8 mouse cellular contexts compared by ENCODE assay signal in genomic region chr7:34233909-34234609, GRCm38 (mm10). TPM values are rescaled to one million over a fixed set of nuclear protein-coding genes. Genes with fewer than 3 reads are reported as not detected.
A peak's percentile ranks its signal among the peaks of the same experiment; 100 is the strongest.
DNase-seq lines count a peak whose midpoint lies in the region; ATAC-seq and TF ChIP-seq lines count a peak whose summit lies in the region.

No protein-coding gene starts in this region.

- peaks cover 57% of the 10 kb centered on the region for H3K4me1 ChIP-seq in erythroblast, embryonic 14.5 days (ENCODE audit: control insufficient read depth)
- H3K4me1 ChIP-seq in heart, embryonic 11.5 days (ENCODE audit: control insufficient read depth, insufficient read depth, low read length), result peaks cover 16% of the 10 kb centered on the region
- peaks cover 23% of the 10 kb centered on the region for H3K4me1 ChIP-seq in kidney, embryonic 16.5 days (ENCODE audit: insufficient read depth, low read length)
- peaks cover 18% of the 10 kb centered on the region for H3K4me1 ChIP-seq in liver, adult 2 months (ENCODE audit: control insufficient read depth, insufficient read depth, low read length)

- H3K4me3 ChIP-seq in C2C12 (ENCODE audit: insufficient read depth, poor library complexity, severe bottlenecking) (peak overlapping the region; percentile 30), myocyte (peak overlapping the region; percentile 41)
- H3K4me3 ChIP-seq in erythroblast, embryonic 14.5 days (replicated peaks), result peak overlapping the region; percentile 76
- peak overlapping the region; percentile 57 for H3K4me3 ChIP-seq in heart, embryonic 11.5 days (ENCODE audit: low read depth, low read length)
- peak overlapping the region; percentile 54 for H3K4me3 ChIP-seq in kidney, embryonic 16.5 days (ENCODE audit: low read length)
- H3K4me3 ChIP-seq in liver, adult 2 months (ENCODE audit: insufficient read depth, low read depth, low read length), result peak overlapping the region; percentile 69

- H3K4me2 ChIP-seq in heart, embryonic 11.5 days, result peak overlapping the region; percentile 84
- H3K4me2 ChIP-seq in kidney, embryonic 16.5 days (replicated peaks; ENCODE audit: low read depth, low read length), result peak overlapping the region; percentile 61
- H3K4me2 ChIP-seq in myocyte (ENCODE audit: low read depth), result peak overlapping the region; percentile 99

- peak overlapping the region; percentile 73 for H3K9ac ChIP-seq in heart, embryonic 11.5 days (ENCODE audit: low read depth, low read length)
- H3K9ac ChIP-seq in kidney, embryonic 16.5 days (replicated peaks; ENCODE audit: low read length), result peak overlapping the region; percentile 74
- H3K9ac ChIP-seq in liver, adult 2 months (ENCODE audit: low read depth, low read length), result peak overlapping the region; percentile 83

- peak; percentile 44; the same call in 1 of the 2 replicates for TF ChIP-seq POLR2A in brain, embryonic 14.5 days (IDR thresholded peaks at IDR 0.05; ENCODE audit: borderline replicate concordance, extremely low read depth, insufficient read depth, insufficient read length, poor library complexity, severe bottlenecking)
- TF ChIP-seq POLR2A in liver, adult 2 months (IDR thresholded peaks at IDR 0.05; ENCODE audit: extremely low read depth, insufficient read depth, low read length), result peak; percentile 84; the same call in 1 of the 2 replicates
- peak; percentile 86 for TF ChIP-seq POLR2A in myocyte (IDR thresholded peaks at IDR 0.05; ENCODE audit: insufficient read length, low read depth)

- DNase-seq in brain, embryonic 14.5 days (ENCODE audit: low read depth), result peak; percentile 100
- DNase-seq in liver, adult 2 months (ENCODE audit: extremely low read depth, low read depth, low spot score), result peak; percentile 92
- peak; percentile 96 for DNase-seq in splenic B cell, adult 2 months (ENCODE audit: low read depth, low spot score)

- H3K79me3 ChIP-seq in C2C12 (ENCODE audit: low read depth), result peaks cover 5% of the 10 kb centered on the region

- H3K27me3 ChIP-seq in C2C12 (ENCODE audit: control insufficient read depth, insufficient read depth, insufficient read length), result no peaks in the 10 kb centered on the region
- no peaks in the 10 kb centered on the region for H3K27me3 ChIP-seq in erythroblast, embryonic 14.5 days (ENCODE audit: control insufficient read depth)
- H3K27me3 ChIP-seq in heart, embryonic 11.5 days (ENCODE audit: control insufficient read depth, insufficient read depth, low read length), result no peaks in the 10 kb centered on the region
- H3K27me3 ChIP-seq in kidney, embryonic 16.5 days (ENCODE audit: insufficient read depth, low read length), result no peaks in the 10 kb centered on the region
- H3K27me3 ChIP-seq in liver, adult 2 months (ENCODE audit: control insufficient read depth, insufficient read depth, low read length), result no peaks in the 10 kb centered on the region
- no peaks in the 10 kb centered on the region for H3K27me3 ChIP-seq in myocyte (ENCODE audit: control insufficient read depth, insufficient read depth, insufficient read length)
- no peaks in the 10 kb centered on the region for H3K27me3 ChIP-seq in splenic B cell, adult 2 months (ENCODE audit: control insufficient read depth, insufficient read depth, low read length, poor library complexity, severe bottlenecking)

- peak overlapping the region; percentile 96 for H3K27ac ChIP-seq in heart, embryonic 11.5 days (ENCODE audit: low read depth, low read length)
- H3K27ac ChIP-seq in kidney, embryonic 16.5 days (ENCODE audit: low read length), result peak overlapping the region; percentile 95
- H3K27ac ChIP-seq in liver, adult 2 months (replicated peaks; ENCODE audit: insufficient read depth, low read depth, low read length), result peak overlapping the region; percentile 93

- H3K36me3 ChIP-seq in C2C12 (ENCODE audit: control insufficient read depth, insufficient read depth), result peaks cover 22% of the 10 kb centered on the region
- peaks cover 31% of the 10 kb centered on the region for H3K36me3 ChIP-seq in erythroblast, embryonic 14.5 days (ENCODE audit: control insufficient read depth)
- H3K36me3 ChIP-seq in heart, embryonic 11.5 days (ENCODE audit: control insufficient read depth, insufficient read depth, low read length), result peaks cover 21% of the 10 kb centered on the region
- H3K36me3 ChIP-seq in kidney, embryonic 16.5 days (ENCODE audit: insufficient read depth, low read length), result peaks cover 25% of the 10 kb centered on the region
- H3K36me3 ChIP-seq in liver, adult 2 months (ENCODE audit: control insufficient read depth, insufficient read depth, low read length), result peaks cover 10% of the 10 kb centered on the region; the same call in 1 of the 2 replicates
- peaks cover 9% of the 10 kb centered on the region for H3K36me3 ChIP-seq in myocyte (ENCODE audit: control insufficient read depth, insufficient read depth)
- no peaks in the 10 kb centered on the region for H3K36me3 ChIP-seq in splenic B cell, adult 2 months (ENCODE audit: control insufficient read depth, insufficient read depth, low read length, poor library complexity, severe bottlenecking)

- H3K79me2 ChIP-seq in C2C12 (ENCODE audit: control insufficient read depth, insufficient read depth) (peaks cover 11% of the 10 kb centered on the region), myocyte (ENCODE audit: control insufficient read depth, insufficient read depth) (peaks cover 9% of the 10 kb centered on the region)
- H3K79me2 ChIP-seq in liver, adult 2 months (ENCODE audit: control insufficient read depth, insufficient read depth, low read length), result peaks cover 9% of the 10 kb centered on the region; the same call in 1 of the 2 replicates

- H3ac ChIP-seq in C2C12 (ENCODE audit: control insufficient read depth, insufficient read length, low read depth) (peak overlapping the region; percentile 54), myocyte (ENCODE audit: control insufficient read depth, insufficient read length) (peak overlapping the region; percentile 24)

- WGBS in heart, embryonic 11.5 days (ENCODE audit: insufficient replicate concordance), result under 1% methylated on average over 46 of the region's 46 CpGs
- WGBS in kidney, embryonic 16.5 days, result under 1% methylated on average over 46 of the region's 46 CpGs
- WGBS in liver, adult 2 months, result under 1% methylated on average over 46 of the region's 46 CpGs

- no peaks in the 10 kb centered on the region for H3K9me3 ChIP-seq in erythroblast, embryonic 14.5 days (ENCODE audit: control insufficient read depth, low read length)
- H3K9me3 ChIP-seq in heart, embryonic 11.5 days (replicated peaks; ENCODE audit: control insufficient read depth, low read length), result no peaks in the 10 kb centered on the region
- no peaks in the 10 kb centered on the region for H3K9me3 ChIP-seq in kidney, embryonic 16.5 days (ENCODE audit: low read length)

- TF ChIP-seq CTCF in C2C12 (IDR thresholded peaks at IDR 0.05; ENCODE audit: control insufficient read depth, insufficient read depth, insufficient read length), result no peak
- no peak for TF ChIP-seq CTCF in brain, embryonic 14.5 days (IDR thresholded peaks at IDR 0.05; ENCODE audit: borderline replicate concordance, extremely low read depth, insufficient read depth, insufficient read length)
- no peak for TF ChIP-seq CTCF in liver, adult 2 months (IDR thresholded peaks at IDR 0.05; ENCODE audit: low read depth, low read length)

- peak; percentile 86 for ATAC-seq in heart, embryonic 11.5 days (replicated peaks; ENCODE audit: insufficient number of reproducible peaks, low FRiP score, low TSS enrichment)
- peak; percentile 95 for ATAC-seq in kidney, embryonic 16.5 days (ENCODE audit: low FRiP score, low TSS enrichment)

TF ChIP-seq in C2C12, 6 proteins besides CTCF, POLR2A, EP300 and RAD21:
- TF ChIP-seq FOSL1 (IDR thresholded peaks at IDR 0.05; ENCODE audit: insufficient read depth, low read length, poor library complexity, severe bottlenecking) (no peak), MAX (IDR thresholded peaks at IDR 0.05) (peak; percentile 81)

TF ChIP-seq in myocyte, 11 proteins besides CTCF, POLR2A, EP300 and RAD21 (continues in another document):
- TF ChIP-seq TCF3 (IDR thresholded peaks at IDR 0.05; ENCODE audit: insufficient read length, low read depth) (peak; percentile 9), SRF (IDR thresholded peaks at IDR 0.05; ENCODE audit: control insufficient read depth, insufficient read length, low read depth) (peak; percentile 50), TCF12 (IDR thresholded peaks at IDR 0.05; ENCODE audit: insufficient read depth, poor library complexity, severe bottlenecking) (no peak), MYOD1 (IDR thresholded peaks at IDR 0.05; ENCODE audit: control insufficient read depth in 1 of 3, insufficient read length in 2 of 3, low read depth in 2 of 3) (peak in 2 of 3 experiments; percentile 81 to 93), MYOG (IDR thresholded peaks at IDR 0.05; ENCODE audit: control insufficient read depth in 1 of 3, insufficient read depth in 1 of 3, insufficient read length in 2 of 3, low read depth in 2 of 3) (peak in 2 of 3 experiments; percentile 65 to 71), E2F4 (IDR thresholded peaks at IDR 0.05; ENCODE audit: insufficient read depth) (no peak)

RNA-seq across cellular contexts. Expression of gene Gpi1, which starts 3.9 kb away (rescaled TPM):
- 396 TPM for polyA plus RNA-seq in C2C12 (2012; fragmentation: generic; extraction: Trizol)
- polyA plus RNA-seq in brain, embryonic 14.5 days (2012; rRNA removed), result 209 and 273 TPM in 2 replicates
- 18.4 and 29.3 TPM in 2 replicates for polyA plus RNA-seq in erythroblast, embryonic 14.5 days (2012)
- polyA plus RNA-seq in heart, embryonic 11.5 days (2014; fragmentation: Nextera tagmentation; extraction: Ambion mirVana), result 798 and 824 TPM in 2 replicates
- polyA plus RNA-seq in kidney, embryonic 16.5 days (2015; fragmentation: Nextera tagmentation; extraction: Ambion mirVana), result 424 and 436 TPM in 2 replicates
- 61.8 and 74.2 TPM in 2 replicates for total RNA-seq in liver, adult 2 months (2014; rRNA removed)
- 100 and 127 TPM in 2 replicates for polyA plus RNA-seq in liver, adult 2 months (2012; rRNA removed)
- polyA plus RNA-seq in myocyte (2012; fragmentation: generic; extraction: Trizol), result 671 TPM

RNA-seq across cellular contexts. Expression of gene Gm6096, which starts 16.8 kb away (rescaled TPM):
- 0.11 TPM for polyA plus RNA-seq in C2C12 (2012; fragmentation: generic; extraction: Trizol)
- not detected in 2 replicates for polyA plus RNA-seq in brain, embryonic 14.5 days (2012; rRNA removed)
- not detected in 2 replicates for polyA plus RNA-seq in erythroblast, embryonic 14.5 days (2012)
- 0.80 and 1.2 TPM in 2 replicates for polyA plus RNA-seq in heart, embryonic 11.5 days (2014; fragmentation: Nextera tagmentation; extraction: Ambion mirVana)
- polyA plus RNA-seq in kidney, embryonic 16.5 days (2015; fragmentation: Nextera tagmentation; extraction: Ambion mirVana), result 0.45 and 0.51 TPM in 2 replicates
- total RNA-seq in liver, adult 2 months (2014; rRNA removed), result not detected in 2 replicates
- polyA plus RNA-seq in liver, adult 2 months (2012; rRNA removed), result not detected in 2 replicates
- polyA plus RNA-seq in myocyte (2012; fragmentation: generic; extraction: Trizol), result 0.13 TPM

RNA-seq across cellular contexts. Expression of gene Pdcd2l, which starts 37.6 kb away (rescaled TPM):
- polyA plus RNA-seq in C2C12 (2012; fragmentation: generic; extraction: Trizol), result 41.7 TPM
- 48.7 and 66.3 TPM in 2 replicates for polyA plus RNA-seq in brain, embryonic 14.5 days (2012; rRNA removed)
- 0.42 and 0.52 TPM in 2 replicates for polyA plus RNA-seq in erythroblast, embryonic 14.5 days (2012)
- polyA plus RNA-seq in heart, embryonic 11.5 days (2014; fragmentation: Nextera tagmentation; extraction: Ambion mirVana), result 46.7 and 49.7 TPM in 2 replicates
- 70.4 and 77.0 TPM in 2 replicates for polyA plus RNA-seq in kidney, embryonic 16.5 days (2015; fragmentation: Nextera tagmentation; extraction: Ambion mirVana)
- 15.5 and 15.9 TPM in 2 replicates for total RNA-seq in liver, adult 2 months (2014; rRNA removed)
- polyA plus RNA-seq in liver, adult 2 months (2012; rRNA removed), result 16.0 and 18.5 TPM in 2 replicates
- polyA plus RNA-seq in myocyte (2012; fragmentation: generic; extraction: Trizol), result 48.4 TPM

Comparison
In these comparisons a context has a peak if more than half of its experiments do, and no peak if none do; other contexts are left out.
1. Peak in every context shown above with its lines: DNase-seq, ATAC-seq, H3K4me3 ChIP-seq and H3K27ac ChIP-seq.
2. RNA of gene Pdcd2l, which starts 37.6 kb away (polyA plus RNA-seq): 70.4 to 77.0 TPM in kidney, embryonic 16.5 days, 48.7 to 66.3 TPM in brain, embryonic 14.5 days, 48.4 TPM in myocyte (single experiment), 46.7 to 49.7 TPM in heart, embryonic 11.5 days, 41.7 TPM in C2C12 (single experiment) and 16.0 to 18.5 TPM in liver, adult 2 months; 0.42 to 0.52 TPM in erythroblast, embryonic 14.5 days; every median in the first group is over 10 times any median in the second.